Mouse (Mus musculus): ENCODE data around the gene Ubox5.
"Not testable (repeated sequence)": the region's sequence is repeated elsewhere in the genome, so short reads cannot be mapped to it uniquely, and the experiment has no call there.

Ubox5 gene

GRCm38 (mm10) chr2:130629839-130630203 lies at the start of gene Ubox5, which contains the start of gene Fastkd5:
Ubox5 (minus strand) TSS chr2:130630038.
Fastkd5 (minus strand) TSS chr2:130630027.
- DNase-seq = peak; percentile 97

GRCm38 (mm10) chr2:130679154-130679553 lies 49.3 kb upstream of the Ubox5 start:
- no peak for DNase-seq

- no peak for DNase-seq
These were observed 47.4 kb upstream of the Ubox5 start for GRCm38 (mm10) chr2:130677211-130677610.

- peak; percentile 91 for DNase-seq
These were observed 37.7 kb upstream of the Ubox5 start, which contains the start of gene Itpa for GRCm38 (mm10) chr2:130667559-130667958. Itpa (plus strand) TSS chr2:130667610.

- DNase-seq = peak; percentile 96
These were observed 34.4 kb upstream of the Ubox5 start, which contains the start of gene Ddrgk1 for GRCm38 (mm10) chr2:130664102-130664701. Ddrgk1 (minus strand) TSS chr2:130664659.

- DNase-seq = no peak
These were observed 33.5 kb upstream of the Ubox5 start for GRCm38 (mm10) chr2:130663342-130663741.

- no peak for DNase-seq
These were observed 28.7 kb upstream of the Ubox5 start for GRCm38 (mm10) chr2:130658530-130658929.

- DNase-seq = no peak
These were observed 27.7 kb upstream of the Ubox5 start for GRCm38 (mm10) chr2:130657541-130657940.

GRCm38 (mm10) chr2:130656536-130656935 lies 26.7 kb upstream of the Ubox5 start:
- no peak for DNase-seq

- no peak for DNase-seq
These were observed 26.0 kb upstream of the Ubox5 start for GRCm38 (mm10) chr2:130655660-130656339.

GRCm38 (mm10) chr2:130653760-130654159 lies 23.9 kb upstream of the Ubox5 start:
- no peak for DNase-seq

GRCm38 (mm10) chr2:130653303-130653702 lies 23.5 kb upstream of the Ubox5 start:
- DNase-seq = no peak

GRCm38 (mm10) chr2:130649028-130649427 lies 19.2 kb upstream of the Ubox5 start:
- not testable (repeated sequence) for DNase-seq

- no peak for DNase-seq
These were observed 15.4 kb upstream of the Ubox5 start for GRCm38 (mm10) chr2:130645198-130645597.

- DNase-seq = peak; percentile 97
These were observed 13.0 kb upstream of the Ubox5 start, which contains the start of gene Lzts3 for GRCm38 (mm10) chr2:130642684-130643369. Lzts3 (minus strand) TSS chr2:130642803.

GRCm38 (mm10) chr2:130642197-130642660 lies 12.4 kb upstream of the Ubox5 start:
- no peak for DNase-seq

- DNase-seq = no peak
These were observed 11.7 kb upstream of the Ubox5 start for GRCm38 (mm10) chr2:130641351-130642025.

GRCm38 (mm10) chr2:130639276-130639675 lies 9.4 kb upstream of the Ubox5 start:
- peak; percentile 64 for DNase-seq

- DNase-seq = peak; percentile 89
These were observed 8.3 kb upstream of the Ubox5 start for GRCm38 (mm10) chr2:130638101-130638611.

GRCm38 (mm10) chr2:130635847-130636246 lies 6.0 kb upstream of the Ubox5 start:
- peak; percentile 36 for DNase-seq

GRCm38 (mm10) chr2:130634739-130635411 lies 5.0 kb upstream of the Ubox5 start:
- DNase-seq = peak; percentile 43

Data from kidney, postnatal 10 days (tissue).